Mouse (Mus musculus) midbrain, embryonic 14.5 days (tissue): ENCODE results near the gene Ufc1. TPM values are rescaled to one million over a fixed set of nuclear protein-coding genes. Genes with fewer than 3 reads are reported as not detected.

Experiments used
- ATAC-seq: fragments of 200-750 bp; cut with Nextera tagmentation; 2 replicates; pipeline ENCODE4 v1.8.0; 2017; ENCODE audit warnings: moderate number of reproducible peaks, moderate library complexity; ENCODE audit not compliant: low FRiP score, low TSS enrichment
- DNase-seq: peaks from one replicate; pipeline ENCODE4 v3.0.0-alpha.2; 2015
- H3K27ac ChIP-seq: fragments of 300-500 bp; sonication (generic); replicated peaks from 2 replicates; pipeline ENCODE4 v1.5.1; 2014; ENCODE audit warnings: mild to moderate bottlenecking, low read depth, low read length, moderate library complexity
- H3K27me3 ChIP-seq: fragments of 300-500 bp; sonication (generic); 2 replicates; pipeline ENCODE4 v1.6.1; 2014; ENCODE audit warnings: low read length, control low read depth, mixed read lengths; ENCODE audit not compliant: control insufficient read depth, insufficient read depth
- H3K36me3 ChIP-seq: fragments of 300-500 bp; sonication (generic); 2 replicates; pipeline ENCODE4 v1.6.1; 2014; ENCODE audit warnings: low read length, control low read depth; ENCODE audit not compliant: control insufficient read depth, insufficient read depth
- H3K4me1 ChIP-seq: fragments of 300-500 bp; sonication (generic); 2 replicates; pipeline ENCODE4 v1.6.1; 2014; ENCODE audit warnings: mild to moderate bottlenecking, antibody characterized with exemption, low read length, control low read depth; ENCODE audit not compliant: control insufficient read depth, insufficient read depth
- H3K4me2 ChIP-seq: fragments of 300-500 bp; sonication (generic); 2 replicates; pipeline ENCODE4 v1.6.1; 2014; ENCODE audit warnings: mild to moderate bottlenecking, low read length, moderate library complexity
- H3K4me3 ChIP-seq: fragments of 300-500 bp; sonication (generic); replicated peaks from 2 replicates; pipeline ENCODE4 v1.5.1; 2014; ENCODE audit warnings: low read depth, low read length
- H3K9ac ChIP-seq: fragments of 300-500 bp; sonication (generic); replicated peaks from 2 replicates; pipeline ENCODE4 v1.6.1; 2014; ENCODE audit warnings: mild to moderate bottlenecking, low read length, moderate library complexity
- H3K9me3 ChIP-seq: fragments of 300-500 bp; sonication (generic); 2 replicates; pipeline ENCODE4 v1.6.1; 2016; ENCODE audit warnings: low read length, control low read depth, mixed read lengths; ENCODE audit not compliant: control insufficient read depth
- WGBS: fragments of 180-500 bp; shearing (Covaris S2); extraction: QIAGEN DNeasy Blood & Tissue Kit; methylation state at CpG from one replicate; pipeline ENCODE4 v1.1.7; 2014; 5-methylcytosine and 5-hydroxymethylcytosine counted together
- polyA plus RNA-seq: library from polyadenylated mRNA; unstranded; fragments of >200 nt; fragmentation: Nextera tagmentation; extraction: Ambion mirVana; gene quantifications from 2 replicates; pipeline ENCODE4 v1.2.1, GENCODE M21; 2014

Ufc1 gene
- polyA plus RNA-seq, 1 experiment from 2014 or later = 120 TPM

GRCm38 (mm10) chr1:171257781-171258180, 37.0 kb downstream of the Ufc1 start:
- no peak overlapping the region for H3K4me3 ChIP-seq
- 0 out of 2 replicates have a peak, but pooled peaks cover 6% of the 10 kb centered on the region for H3K4me1 ChIP-seq
- DNase-seq (no peak), ATAC-seq (no peak)
- no peak overlapping the region for H3K27ac ChIP-seq
- H3K36me3 ChIP-seq = no peaks in the 10 kb centered on the region
- WGBS = 89% methylated on average over 9 of the region's 9 CpGs
- no peak overlapping the region for H3K9ac ChIP-seq
- no peaks in the 10 kb centered on the region for H3K9me3 ChIP-seq
- no peak overlapping the region for H3K4me2 ChIP-seq
- H3K27me3 ChIP-seq = no peaks in the 10 kb centered on the region

GRCm38 (mm10) chr1:171256937-171257548, 37.8 kb downstream of the Ufc1 start:
- 68% methylated on average over 15 of the region's 15 CpGs for WGBS
- H3K9ac ChIP-seq = no peak overlapping the region

GRCm38 (mm10) chr1:171256095-171256818, 38.6 kb downstream of the Ufc1 start:
- Histone ChIP-seq H3K27me3 (no peaks in the 10 kb centered on the region), H3K4me1 (peaks cover 7% of the 10 kb centered on the region), H3K4me2 (no peak overlapping the region), H3K27ac (no peak overlapping the region), H3K9ac (no peak overlapping the region), H3K36me3 (no peaks in the 10 kb centered on the region), H3K9me3 (no peaks in the 10 kb centered on the region), H3K4me3 (no peak overlapping the region)
- no peak for DNase-seq
- 92% methylated on average over 24 of the region's 24 CpGs for WGBS
- ATAC-seq = no peak

More at GRCm38 (mm10) chr1:171256937-171257548, 37.8 kb downstream of the Ufc1 start:
- no peaks in the 10 kb centered on the region for H3K9me3 ChIP-seq
- H3K4me1 ChIP-seq = 0 out of 2 replicates have a peak, but pooled peaks cover 3% of the 10 kb centered on the region
- no peaks in the 10 kb centered on the region for H3K36me3 ChIP-seq
- no peak overlapping the region for H3K4me3 ChIP-seq
- no peaks in the 10 kb centered on the region for H3K27me3 ChIP-seq
- no peak overlapping the region for H3K4me2 ChIP-seq
- ATAC-seq = no peak
- no peak overlapping the region for H3K27ac ChIP-seq
- DNase-seq = peak; percentile 89

- DNase-seq (peak; percentile 34), ATAC-seq (no peak)
- no peaks in the 10 kb centered on the region for H3K9me3 ChIP-seq
- WGBS = 41% methylated on average over 17 of the region's 17 CpGs
- 0 out of 2 replicates have a peak overlapping the region, but pooled peaks have one; percentile 6 for H3K27ac ChIP-seq
- H3K4me3 ChIP-seq = no peak overlapping the region
- H3K9ac ChIP-seq = peak overlapping the region; percentile 39; the same call in 1 of the 2 replicates
- H3K27me3 ChIP-seq = no peaks in the 10 kb centered on the region
- no peaks in the 10 kb centered on the region for H3K36me3 ChIP-seq
- H3K4me1 ChIP-seq = peaks cover 26% of the 10 kb centered on the region
- peak overlapping the region; percentile 55 for H3K4me2 ChIP-seq
Measured at GRCm38 (mm10) chr1:171252415-171252814, 42.4 kb downstream of the Ufc1 start.

GRCm38 (mm10) chr1:171251594-171252324, 43.1 kb downstream of the Ufc1 start:
- WGBS = 2% methylated on average over 13 of the region's 13 CpGs
- H3K4me1 ChIP-seq = peaks cover 26% of the 10 kb centered on the region
- DNase-seq (peak; percentile 48), ATAC-seq (no peak)
- peak overlapping the region; percentile 25 for H3K4me3 ChIP-seq
- peak overlapping the region; percentile 39; the same call in 1 of the 2 replicates for H3K9ac ChIP-seq
- peak overlapping the region; percentile 55 for H3K4me2 ChIP-seq
- no peaks in the 10 kb centered on the region for H3K9me3 ChIP-seq
- H3K36me3 ChIP-seq = no peaks in the 10 kb centered on the region
- H3K27me3 ChIP-seq = no peaks in the 10 kb centered on the region
- H3K27ac ChIP-seq = 0 out of 2 replicates have a peak overlapping the region, but pooled peaks have one; percentile 6

GRCm38 (mm10) chr1:171250680-171251593, 43.9 kb downstream of the Ufc1 start, which contains the start of gene Ndufs2:
Gene Ndufs2 (minus strand): TSS chr1:171251388.
- H3K4me1 ChIP-seq = peaks cover 30% of the 10 kb centered on the region

GRCm38 (mm10) chr1:171249913-171250600, 44.8 kb downstream of the Ufc1 start, which contains the start of gene Adamts4:
Gene Adamts4 (plus strand): TSS chr1:171250421.
- no peak for ATAC-seq

More at GRCm38 (mm10) chr1:171250680-171251593, 43.9 kb downstream of the Ufc1 start, which contains the start of gene Ndufs2:
- Histone ChIP-seq H3K36me3 (no peaks in the 10 kb centered on the region), H3K27me3 (no peaks in the 10 kb centered on the region), H3K9ac (peak within 1 kb of the TSS; percentile 39), H3K9me3 (no peaks in the 10 kb centered on the region), H3K4me2 (peak within 1 kb of the TSS; percentile 55), H3K27ac (peak within 1 kb of the TSS; percentile 6; the same call in 1 of the 2 replicates), H3K4me3 (peak within 1 kb of the TSS; percentile 25)
- DNase-seq (peak; percentile 46), ATAC-seq (no peak)
- WGBS = 9% methylated on average over 26 of the region's 26 CpGs

More at GRCm38 (mm10) chr1:171249913-171250600, 44.8 kb downstream of the Ufc1 start, which contains the start of gene Adamts4:
- no peaks in the 10 kb centered on the region for H3K9me3 ChIP-seq
- H3K4me2 ChIP-seq = peak within 1 kb of the TSS; percentile 55
- 5% methylated on average over 5 of the region's 5 CpGs for WGBS
- no peaks in the 10 kb centered on the region for H3K27me3 ChIP-seq
- H3K36me3 ChIP-seq = peaks cover 1% of the 10 kb centered on the region; the same call in 1 of the 2 replicates
- peaks cover 36% of the 10 kb centered on the region for H3K4me1 ChIP-seq
- H3K9ac ChIP-seq = peak within 1 kb of the TSS; percentile 39
- no peak within 1 kb of the TSS; the same call in 1 of the 2 replicates for H3K27ac ChIP-seq
- DNase-seq = peak; percentile 71
- peak within 1 kb of the TSS; percentile 25 for H3K4me3 ChIP-seq
